Mouse (Mus musculus) testis, adult 2 months (tissue): ENCODE measurements around the gene Cbx2.

ENCODE experiments used
- CTCF ChIP-seq: fragments of 200-500 bp; IDR thresholded peaks from 2 replicates; pipeline ENCODE4 v1.5.1; 2012; ENCODE audit warnings: low read depth, mild to moderate bottlenecking, inconsistent platforms, low read length, moderate library complexity; ENCODE audit not compliant: control insufficient read depth, insufficient read depth, insufficient replicate concordance
- POLR2A ChIP-seq: fragments of 200-500 bp; IDR thresholded peaks from 2 replicates; pipeline ENCODE4 v1.6.1; 2012; ENCODE audit warnings: low read depth, mild to moderate bottlenecking, inconsistent platforms, low read length, moderate library complexity; ENCODE audit not compliant: control insufficient read depth

DNA sequence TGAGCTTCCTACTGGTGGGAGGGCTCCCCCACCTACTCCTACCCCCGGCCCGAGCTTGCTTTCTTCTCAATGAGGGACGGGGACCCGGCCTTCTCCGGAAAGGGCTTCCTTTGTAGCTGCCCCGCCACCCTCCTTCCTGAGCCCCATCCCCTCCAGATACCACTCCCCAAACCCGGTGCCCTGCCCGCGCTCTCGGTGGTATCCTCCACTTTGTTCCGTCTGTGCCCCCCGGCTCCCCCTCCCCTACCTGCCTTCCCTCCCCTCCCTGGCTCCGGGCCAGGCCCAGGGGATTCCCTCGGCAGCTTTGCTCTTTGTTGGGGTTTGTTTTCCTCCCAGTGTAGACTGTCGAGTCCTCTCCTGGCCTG lies 836 bp downstream of the Cbx2 start:
- no peak for TF ChIP-seq CTCF
- no peak for TF ChIP-seq POLR2A
